In genomic region chr6:128754748-128755401, GRCm38 (mm10) we compare ENCODE assay signal across 16 mouse cellular contexts. TPM values are rescaled to one million over a fixed set of nuclear protein-coding genes. Genes with fewer than 3 reads are reported as not detected.
DNase-seq lines count a peak whose midpoint lies in the region; ATAC-seq and TF ChIP-seq lines count a peak whose summit lies in the region.
"Not testable (repeated sequence)": the region's sequence is repeated elsewhere in the genome, so short reads cannot be mapped to it uniquely, and the experiment has no call there.
"Had no signal": no experiment of that assay in that cellular context is flagged by ENCODE, and none has a peak within 500 bp of the region (broad histone marks: within the 10 kb centered on the region; RNA-seq: fewer than 3 reads in every experiment).

No protein-coding gene starts in this region.

- H3K4me2 ChIP-seq in forebrain, postnatal 0 days (ENCODE audit: low read depth): peak overlapping the region; percentile 24; the same call in 1 of the 2 replicates
- peak overlapping the region; percentile 45 for H3K4me2 ChIP-seq in heart, embryonic 16.5 days (ENCODE audit: low read depth, low read length)
- H3K4me2 ChIP-seq in intestine, embryonic 14.5 days (ENCODE audit: low read length); midbrain, postnatal 0 days (ENCODE audit: low read depth, low read length, poor library complexity, severe bottlenecking): not testable (repeated sequence)
- H3K4me2 ChIP-seq in lung, embryonic 15.5 days: peak overlapping the region; percentile 38

- not testable (repeated sequence) for H3K9me3 ChIP-seq in forebrain, postnatal 0 days (ENCODE audit: low read length); heart, embryonic 16.5 days (replicated peaks; ENCODE audit: control insufficient read depth, low read length); intestine, embryonic 14.5 days (ENCODE audit: control insufficient read depth, low read length); lung, embryonic 15.5 days; midbrain, postnatal 0 days (ENCODE audit: low read length)

- H3K36me3 ChIP-seq in forebrain, postnatal 0 days (ENCODE audit: insufficient read depth); heart, embryonic 16.5 days (ENCODE audit: control insufficient read depth, insufficient read depth); intestine, embryonic 14.5 days (ENCODE audit: control insufficient read depth, insufficient read depth, low read length); liver, adult 2 months (ENCODE audit: control insufficient read depth, insufficient read depth, low read length); lung, embryonic 15.5 days; midbrain, postnatal 0 days (ENCODE audit: insufficient read depth, low read length): not testable (repeated sequence)

- DNase-seq in cerebellum, adult 2 months; intestine, embryonic 14.5 days (ENCODE audit: low spot score); midbrain, postnatal 0 days (ENCODE audit: low spot score): not testable (repeated sequence)
- peak; percentile 10 for DNase-seq in forebrain, postnatal 0 days
- DNase-seq in liver, adult 2 months (ENCODE audit: extremely low read depth, low read depth, low spot score): peak; percentile 96

- not testable (repeated sequence) for ATAC-seq in forebrain, postnatal 0 days; heart, embryonic 16.5 days (replicated peaks; ENCODE audit: extremely low read depth, insufficient read depth, low FRiP score); midbrain, postnatal 0 days (ENCODE audit: low FRiP score)
- peak; percentile 38 for ATAC-seq in intestine, embryonic 14.5 days (replicated peaks; ENCODE audit: low FRiP score, low TSS enrichment, low read depth)
- 0 out of 2 replicates have a peak, but pooled peaks have one; percentile 9 for ATAC-seq in lung, embryonic 15.5 days (ENCODE audit: borderline replicate concordance, extremely low read depth, low FRiP score, low TSS enrichment)

- H3K4me3 ChIP-seq in cerebellum, adult 2 months (replicated peaks; ENCODE audit: insufficient read depth, low read depth, low read length); forebrain, postnatal 0 days (ENCODE audit: low read depth, low read length); intestine, embryonic 14.5 days (ENCODE audit: low read depth, low read length); lung, embryonic 15.5 days; midbrain, postnatal 0 days (ENCODE audit: low read depth, low read length): not testable (repeated sequence)
- H3K4me3 ChIP-seq in heart, embryonic 16.5 days (ENCODE audit: low read length): peak overlapping the region; percentile 16; the same call in 1 of the 2 replicates
- peak overlapping the region; percentile 35; the same call in 1 of the 2 replicates for H3K4me3 ChIP-seq in liver, adult 2 months (ENCODE audit: insufficient read depth, low read depth, low read length)

- WGBS in cerebellum, adult 2 months: 75% methylated on average over 12 of the region's 12 CpGs
- 83% methylated on average over 12 of the region's 12 CpGs for WGBS in forebrain, postnatal 0 days
- WGBS in heart, embryonic 16.5 days: 63% methylated on average over 12 of the region's 12 CpGs
- 57% methylated on average over 12 of the region's 12 CpGs for WGBS in intestine, embryonic 14.5 days
- 20% methylated on average over 12 of the region's 12 CpGs for WGBS in liver, adult 2 months
- WGBS in lung, embryonic 15.5 days: 62% methylated on average over 12 of the region's 12 CpGs
- WGBS in midbrain, postnatal 0 days: 86% methylated on average over 12 of the region's 12 CpGs

- TF ChIP-seq POLR2A in cerebellum, adult 2 months (IDR thresholded peaks at IDR 0.05; ENCODE audit: borderline replicate concordance, insufficient read depth, low read length); liver, adult 2 months (IDR thresholded peaks at IDR 0.05; ENCODE audit: extremely low read depth, insufficient read depth, low read length): not testable (repeated sequence)

- H3K27ac ChIP-seq in cerebellum, adult 2 months (ENCODE audit: insufficient read depth, low read length): peak overlapping the region; percentile 26; the same call in 1 of the 2 replicates
- H3K27ac ChIP-seq in forebrain, postnatal 0 days (ENCODE audit: low read depth, low read length): peak overlapping the region; percentile 67; the same call in 1 of the 2 replicates
- H3K27ac ChIP-seq in heart, embryonic 16.5 days (ENCODE audit: low read length); intestine, embryonic 14.5 days (ENCODE audit: low read depth); lung, embryonic 15.5 days: not testable (repeated sequence)
- peak overlapping the region; percentile 86 for H3K27ac ChIP-seq in liver, adult 2 months (replicated peaks; ENCODE audit: insufficient read depth, low read depth, low read length)
- H3K27ac ChIP-seq in midbrain, postnatal 0 days (ENCODE audit: low read depth, low read length): peak overlapping the region; percentile 59; the same call in 1 of the 2 replicates

- TF ChIP-seq CTCF in cerebellum, adult 2 months (IDR thresholded peaks at IDR 0.05; ENCODE audit: borderline replicate concordance, insufficient read depth, low read depth, low read length); forebrain, postnatal 0 days (IDR thresholded peaks at IDR 0.05; ENCODE audit: low read depth); liver, adult 2 months (IDR thresholded peaks at IDR 0.05; ENCODE audit: low read depth, low read length); midbrain, postnatal 0 days (IDR thresholded peaks at IDR 0.05): not testable (repeated sequence)

- H3K27me3 ChIP-seq in cerebellum, adult 2 months (ENCODE audit: control insufficient read depth, insufficient read depth, low read length); forebrain, postnatal 0 days (ENCODE audit: insufficient read depth, low read length); heart, embryonic 16.5 days (ENCODE audit: control insufficient read depth, insufficient read depth, low read length); intestine, embryonic 14.5 days (replicated peaks; ENCODE audit: control insufficient read depth, insufficient read depth, low read length); liver, adult 2 months (ENCODE audit: control insufficient read depth, insufficient read depth, low read length); lung, embryonic 15.5 days; midbrain, postnatal 0 days (ENCODE audit: insufficient read depth, low read length): not testable (repeated sequence)

- H3K79me2 ChIP-seq in liver, adult 2 months (ENCODE audit: control insufficient read depth, insufficient read depth, low read length): not testable (repeated sequence)

- not testable (repeated sequence) for H3K4me1 ChIP-seq in cerebellum, adult 2 months (ENCODE audit: control insufficient read depth, insufficient read depth, low read length); forebrain, postnatal 0 days (ENCODE audit: insufficient read depth); heart, embryonic 16.5 days (ENCODE audit: control insufficient read depth, insufficient read depth, low read length); intestine, embryonic 14.5 days (replicated peaks; ENCODE audit: control insufficient read depth, insufficient read depth, low read length); lung, embryonic 15.5 days; midbrain, postnatal 0 days (ENCODE audit: insufficient read depth, low read length)
- peaks cover 12% of the 10 kb centered on the region; the same call in 1 of the 2 replicates for H3K4me1 ChIP-seq in liver, adult 2 months (ENCODE audit: control insufficient read depth, insufficient read depth, low read length)

- not testable (repeated sequence) for H3K9ac ChIP-seq in forebrain, postnatal 0 days; heart, embryonic 16.5 days (ENCODE audit: low read length); intestine, embryonic 14.5 days (ENCODE audit: low read length); lung, embryonic 15.5 days; midbrain, postnatal 0 days (replicated peaks; ENCODE audit: low read length, poor library complexity, severe bottlenecking)
- peak overlapping the region; percentile 20 for H3K9ac ChIP-seq in liver, adult 2 months (ENCODE audit: low read depth, low read length)

RNA-seq across cellular contexts. Expression of gene Klrb1, which starts 32.0 kb away (rescaled TPM):
- not detected in 2 replicates for polyA plus RNA-seq in cerebellum, adult 2 months (2012; rRNA removed)
- not detected in 2 replicates for total RNA-seq in forebrain, postnatal 0 days (2014; rRNA removed)
- polyA plus RNA-seq in forebrain, postnatal 0 days (2015; fragmentation: Nextera tagmentation; extraction: Ambion mirVana): 0.42 and 0.62 TPM in 2 replicates
- not detected in 2 replicates for polyA plus RNA-seq in heart, embryonic 16.5 days (2015; fragmentation: Nextera tagmentation; extraction: Ambion mirVana)
- not detected in 2 replicates for polyA plus RNA-seq in intestine, embryonic 14.5 days (2014; fragmentation: Nextera tagmentation; extraction: Ambion mirVana)
- total RNA-seq in liver, adult 2 months (2014; rRNA removed): not detected in 2 replicates
- polyA plus RNA-seq in liver, adult 2 months (2012; rRNA removed): not detected in 2 replicates
- polyA plus RNA-seq in lung, embryonic 15.5 days (2015; fragmentation: Nextera tagmentation; extraction: Ambion mirVana): not detected in 2 replicates
- total RNA-seq in midbrain, postnatal 0 days (2014; rRNA removed): 2.3 TPM in 1 of 2 replicates, not detected in the other
- 2.6 and 3.0 TPM in 2 replicates for polyA plus RNA-seq in midbrain, postnatal 0 days (2015; fragmentation: Nextera tagmentation; extraction: Ambion mirVana)
- total RNA-seq: adrenal gland, adult 2 months; gastrocnemius, postnatal 25 days; hematopoietic stem cell, adult 5-6 weeks; left cerebral cortex, adult 8-10 months had no signal
- polyA plus RNA-seq: adrenal gland, adult 2 months; embryonic facial prominence, embryonic 10.5 days; forebrain, embryonic 10.5 days; kidney, adult 2 months; limb, embryonic 11.5 days had no signal

RNA-seq across cellular contexts. Expression of gene Klrb1c, which starts 34.1 kb away (rescaled TPM):
- 0.08 TPM in 1 of 2 replicates, not detected in the other for polyA plus RNA-seq in cerebellum, adult 2 months (2012; rRNA removed)
- total RNA-seq in forebrain, postnatal 0 days (2014; rRNA removed): 0.08 and 0.24 TPM in 2 replicates
- polyA plus RNA-seq in forebrain, postnatal 0 days (2015; fragmentation: Nextera tagmentation; extraction: Ambion mirVana): 0.24 TPM in 1 of 2 replicates, not detected in the other
- polyA plus RNA-seq in heart, embryonic 16.5 days (2015; fragmentation: Nextera tagmentation; extraction: Ambion mirVana): 0.16 and 0.39 TPM in 2 replicates
- 0.20 and 0.26 TPM in 2 replicates for polyA plus RNA-seq in intestine, embryonic 14.5 days (2014; fragmentation: Nextera tagmentation; extraction: Ambion mirVana)
- total RNA-seq in liver, adult 2 months (2014; rRNA removed): 0.74 and 1.1 TPM in 2 replicates
- 0.13 and 0.17 TPM in 2 replicates for polyA plus RNA-seq in liver, adult 2 months (2012; rRNA removed)
- 0.15 and 0.16 TPM in 2 replicates for polyA plus RNA-seq in lung, embryonic 15.5 days (2015; fragmentation: Nextera tagmentation; extraction: Ambion mirVana)
- total RNA-seq in midbrain, postnatal 0 days (2014; rRNA removed): 0.09 and 0.77 TPM in 2 replicates
- polyA plus RNA-seq in midbrain, postnatal 0 days (2015; fragmentation: Nextera tagmentation; extraction: Ambion mirVana): 0.09 and 0.25 TPM in 2 replicates
- total RNA-seq: gastrocnemius, postnatal 25 days had no signal
- polyA plus RNA-seq: embryonic facial prominence, embryonic 10.5 days; forebrain, embryonic 10.5 days; limb, embryonic 11.5 days; neural tube, embryonic 14.5 days had no signal
